Mouse (Mus musculus): ENCODE measurements around the gene Ccdc188. TPM values are rescaled to one million over a fixed set of nuclear protein-coding genes. Genes with fewer than 3 reads are reported as not detected.

The Ccdc188 gene
- total RNA-seq, 1 experiment from 2014 or later = not detected

- no peak for ATAC-seq (ENCODE audit: extremely low read depth, insufficient number of reproducible peaks, low FRiP score, poor library complexity, severe bottlenecking)
Measured at GRCm38 (mm10) chr16:18198365-18199098, 19.1 kb upstream of the Ccdc188 start.

GRCm38 (mm10) chr16:18200062-18200461, 17.6 kb upstream of the Ccdc188 start:
- ATAC-seq (ENCODE audit: extremely low read depth, insufficient number of reproducible peaks, low FRiP score, poor library complexity, severe bottlenecking) = no peak

- ATAC-seq (ENCODE audit: extremely low read depth, insufficient number of reproducible peaks, low FRiP score, poor library complexity, severe bottlenecking) = no peak
Measured at GRCm38 (mm10) chr16:18201620-18202019, 16.1 kb upstream of the Ccdc188 start.

- ATAC-seq (ENCODE audit: extremely low read depth, insufficient number of reproducible peaks, low FRiP score, poor library complexity, severe bottlenecking) = no peak
Measured at GRCm38 (mm10) chr16:18202061-18202460, 15.6 kb upstream of the Ccdc188 start.

GRCm38 (mm10) chr16:18203430-18204091, 14.1 kb upstream of the Ccdc188 start:
- no peak for ATAC-seq (ENCODE audit: extremely low read depth, insufficient number of reproducible peaks, low FRiP score, poor library complexity, severe bottlenecking)

- ATAC-seq (ENCODE audit: extremely low read depth, insufficient number of reproducible peaks, low FRiP score, poor library complexity, severe bottlenecking) = no peak
Measured at GRCm38 (mm10) chr16:18210701-18211416, 6.8 kb upstream of the Ccdc188 start.

- peak; percentile 47; the same call in 1 of the 2 replicates for ATAC-seq (ENCODE audit: extremely low read depth, insufficient number of reproducible peaks, low FRiP score, poor library complexity, severe bottlenecking)
Measured at GRCm38 (mm10) chr16:18211417-18212171, 6.1 kb upstream of the Ccdc188 start.

GRCm38 (mm10) chr16:18213689-18214088, 4.0 kb upstream of the Ccdc188 start:
- no peak for ATAC-seq (ENCODE audit: extremely low read depth, insufficient number of reproducible peaks, low FRiP score, poor library complexity, severe bottlenecking)

GRCm38 (mm10) chr16:18214858-18215257, 2.8 kb upstream of the Ccdc188 start:
- ATAC-seq (ENCODE audit: extremely low read depth, insufficient number of reproducible peaks, low FRiP score, poor library complexity, severe bottlenecking) = no peak

GRCm38 (mm10) chr16:18218580-18218996, 909 bp downstream of the Ccdc188 start:
- no peak for ATAC-seq (ENCODE audit: extremely low read depth, insufficient number of reproducible peaks, low FRiP score, poor library complexity, severe bottlenecking)

GRCm38 (mm10) chr16:18220001-18220400, 2.3 kb downstream of the Ccdc188 start:
- no peak for ATAC-seq (ENCODE audit: extremely low read depth, insufficient number of reproducible peaks, low FRiP score, poor library complexity, severe bottlenecking)

GRCm38 (mm10) chr16:18220856-18221542, 3.3 kb downstream of the Ccdc188 start:
- no peak for ATAC-seq (ENCODE audit: extremely low read depth, insufficient number of reproducible peaks, low FRiP score, poor library complexity, severe bottlenecking)

GRCm38 (mm10) chr16:18221543-18221898, 3.8 kb downstream of the Ccdc188 start:
- ATAC-seq (ENCODE audit: extremely low read depth, insufficient number of reproducible peaks, low FRiP score, poor library complexity, severe bottlenecking) = no peak

- ATAC-seq (ENCODE audit: extremely low read depth, insufficient number of reproducible peaks, low FRiP score, poor library complexity, severe bottlenecking) = no peak
Measured at GRCm38 (mm10) chr16:18222188-18222587, 4.5 kb downstream of the Ccdc188 start.

- ATAC-seq (ENCODE audit: extremely low read depth, insufficient number of reproducible peaks, low FRiP score, poor library complexity, severe bottlenecking) = no peak
Measured at GRCm38 (mm10) chr16:18227187-18227586, 9.5 kb downstream of the Ccdc188 start.

GRCm38 (mm10) chr16:18227897-18228422, 10.3 kb downstream of the Ccdc188 start:
- no peak for ATAC-seq (ENCODE audit: extremely low read depth, insufficient number of reproducible peaks, low FRiP score, poor library complexity, severe bottlenecking)

- no peak for ATAC-seq (ENCODE audit: extremely low read depth, insufficient number of reproducible peaks, low FRiP score, poor library complexity, severe bottlenecking)
Measured at GRCm38 (mm10) chr16:18228856-18229255, 11.2 kb downstream of the Ccdc188 start.

GRCm38 (mm10) chr16:18229622-18230021, 11.9 kb downstream of the Ccdc188 start:
- ATAC-seq (ENCODE audit: extremely low read depth, insufficient number of reproducible peaks, low FRiP score, poor library complexity, severe bottlenecking) = no peak

Measured in neutrophil, adult 5-6 weeks (primary cell).